Mouse (Mus musculus): ENCODE measurements around the gene Eml4.

DNA sequence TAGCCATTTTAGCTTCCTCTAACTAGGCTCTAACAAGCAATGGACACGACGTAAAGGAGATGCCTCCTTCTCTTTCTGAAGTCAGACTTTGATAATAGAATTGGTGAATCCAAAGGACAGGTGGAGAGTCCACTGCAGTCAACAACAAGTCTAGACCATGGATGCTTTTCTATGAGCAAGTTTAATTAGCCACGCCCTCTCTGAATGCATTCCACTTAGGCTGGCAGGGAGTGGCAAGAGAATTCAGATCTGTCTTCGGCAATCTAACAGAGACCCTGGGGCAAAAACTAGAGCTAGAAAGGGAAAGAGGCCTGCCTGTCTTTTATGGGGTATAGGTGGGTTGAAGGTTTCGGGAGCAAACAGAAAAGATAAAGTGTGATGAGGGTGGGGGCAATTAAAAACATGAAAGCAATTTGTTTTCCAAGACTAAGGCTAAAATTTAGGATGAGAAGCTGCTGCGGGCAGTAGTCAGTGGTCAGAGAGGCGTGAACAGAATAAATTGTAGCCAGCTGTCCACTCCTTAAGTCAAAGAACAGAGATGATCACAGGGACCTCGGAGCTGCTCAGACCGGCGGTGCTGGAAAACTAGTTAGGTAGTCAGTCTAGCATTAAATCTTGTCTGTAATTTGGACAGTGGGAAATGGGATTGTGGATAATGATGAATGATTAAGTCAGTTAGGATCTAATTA lies 27.2 kb downstream of the Eml4 start:
- no peak for TF ChIP-seq EP300 (IDR thresholded peaks at IDR 0.05; ENCODE audit: insufficient read depth, low read depth, low read length)
- no peak for TF ChIP-seq POLR2A (IDR thresholded peaks at IDR 0.05; ENCODE audit: insufficient read depth, low read depth, low read length)
